Mouse (Mus musculus) MEL (cell line): ENCODE measurements at regions not wholly inside any gene's neighbourhood (a gene's known extent, or its start where the extent isn't known, plus 50 kb on each side); places are given as distances from the start of the nearest gene placed in this dataset.

Experiments used
- DNase-seq: peaks from one replicate; pipeline ENCODE4 v3.0.0; 2011; ENCODE audit warnings: low read depth, low spot score
- H3K27ac ChIP-seq: 2 replicates; pipeline ENCODE4 v1.5.1; 2012; ENCODE audit warnings: low read depth, mild to moderate bottlenecking, control low read depth, low read length, moderate library complexity; ENCODE audit not compliant: control insufficient read depth
- H3K27me3 ChIP-seq, 2 experiments: fragments of 150-350 bp in 1 of 2; sonication (generic) in 1 of 2; 2 replicates each; pipeline ENCODE4 v1.6.1; 2012; ENCODE audit warnings: low read length in 2 of 2, mild to moderate bottlenecking in 2 of 2, improper control_type of control experiment in 1 of 2, moderate library complexity in 1 of 2; ENCODE audit not compliant: insufficient read depth in 2 of 2, control insufficient read depth in 1 of 2
- H3K36me3 ChIP-seq, 2 experiments: 2 replicates each; pipeline ENCODE4 v1.6.1; 2012 to 2014; ENCODE audit warnings: low read length in 2 of 2, improper control_type of control experiment in 1 of 2, inconsistent platforms in 1 of 2, mild to moderate bottlenecking in 1 of 2; ENCODE audit not compliant: insufficient read depth in 2 of 2, control insufficient read depth in 1 of 2
- H3K4me1 ChIP-seq, 2 experiments: fragments of 150-350 bp in 1 of 2; sonication (generic) in 1 of 2; 2 replicates each; pipeline ENCODE4 v1.6.1; 2012; ENCODE audit warnings: low read length in 2 of 2, improper control_type of control experiment in 1 of 2, mild to moderate bottlenecking in 1 of 2; ENCODE audit not compliant: insufficient read depth in 2 of 2, control insufficient read depth in 1 of 2
- H3K4me3 ChIP-seq, 2 experiments: fragments of 150-350 bp in 1 of 2; sonication (generic) in 1 of 2; 2 replicates each; pipeline ENCODE4 v1.5.1; 2012; ENCODE audit warnings: low read depth in 2 of 2, low read length in 2 of 2, mild to moderate bottlenecking in 2 of 2, moderate library complexity in 2 of 2, control low read depth in 1 of 2, improper control_type of control experiment in 1 of 2; ENCODE audit not compliant: control insufficient read depth in 1 of 2, insufficient read depth in 1 of 2
- H3K79me2 ChIP-seq: 2 replicates; pipeline ENCODE4 v1.6.1; 2012; ENCODE audit warnings: mild to moderate bottlenecking, low read length, moderate library complexity; ENCODE audit not compliant: control insufficient read depth, poor library complexity, insufficient read depth
- H3K9ac ChIP-seq: 2 replicates; pipeline ENCODE4 v1.6.1; 2012; ENCODE audit warnings: low read depth, mild to moderate bottlenecking, control low read depth, low read length, moderate library complexity; ENCODE audit not compliant: control insufficient read depth, poor library complexity, severe bottlenecking
- H3K9me3 ChIP-seq: fragments of 150-350 bp; sonication (generic); replicated peaks from 2 replicates; pipeline ENCODE4 v1.6.1; 2012; ENCODE audit warnings: mild to moderate bottlenecking, low read length, improper control_type of control experiment, moderate library complexity; ENCODE audit not compliant: insufficient read depth
- CHD1 ChIP-seq: IDR thresholded peaks from 2 replicates; pipeline ENCODE4 v1.6.1; 2012; ENCODE audit warnings: low read depth, mild to moderate bottlenecking, inconsistent platforms, low read length, improper control_type of control experiment
- CHD2 ChIP-seq: IDR thresholded peaks from 2 replicates; pipeline ENCODE4 v1.6.1; 2011; ENCODE audit warnings: low read length, improper control_type of control experiment
- ELF1 ChIP-seq: IDR thresholded peaks from 2 replicates; pipeline ENCODE4 v1.6.1; 2014; ENCODE audit warnings: low read depth, mild to moderate bottlenecking, inconsistent platforms, low read length, improper control_type of control experiment, moderate library complexity
- EP300 ChIP-seq, 2 experiments: IDR thresholded peaks; 2 replicates each; pipeline ENCODE4 v1.6.1; 2011; ENCODE audit warnings: improper control_type of control experiment in 2 of 2, low read length in 2 of 2, low read depth in 1 of 2, mild to moderate bottlenecking in 1 of 2
- HCFC1 ChIP-seq: IDR thresholded peaks from 2 replicates; pipeline ENCODE4 v1.6.1; 2012; ENCODE audit warnings: low read depth, mild to moderate bottlenecking, inconsistent platforms, low read length, improper control_type of control experiment, moderate library complexity
- KAT2A ChIP-seq: conservative IDR thresholded peaks from 2 replicates; pipeline ENCODE4 v1.6.1; 2012; ENCODE audit warnings: low read depth, low read length, improper control_type of control experiment, inconsistent platforms
- MAZ ChIP-seq: IDR thresholded peaks from 2 replicates; pipeline ENCODE4 v1.6.1; 2012; ENCODE audit warnings: low read depth, mild to moderate bottlenecking, inconsistent platforms, low read length, improper control_type of control experiment
- MXI1 ChIP-seq: IDR thresholded peaks from 2 replicates; pipeline ENCODE4 v1.6.1; 2011; ENCODE audit warnings: mild to moderate bottlenecking, low read depth, low read length, improper control_type of control experiment
- MYB ChIP-seq: IDR thresholded peaks from 2 replicates; pipeline ENCODE4 v1.6.1; 2011; ENCODE audit warnings: mild to moderate bottlenecking, low read depth, low read length, improper control_type of control experiment
- MYC ChIP-seq: IDR thresholded peaks from 2 replicates; pipeline ENCODE4 v1.6.1; 2011; ENCODE audit warnings: low read depth, mild to moderate bottlenecking, low read length, improper control_type of control experiment, moderate library complexity
- NELFE ChIP-seq: IDR thresholded peaks from 2 replicates; pipeline ENCODE4 v1.6.1; 2011; ENCODE audit warnings: low read depth, low read length, improper control_type of control experiment
- RCOR1 ChIP-seq: IDR thresholded peaks from 2 replicates; pipeline ENCODE4 v1.6.1; 2012; ENCODE audit warnings: low read depth, mild to moderate bottlenecking, inconsistent platforms, low read length, improper control_type of control experiment
- TAL1 ChIP-seq: IDR thresholded peaks from 2 replicates; pipeline ENCODE4 v1.6.1; 2012; ENCODE audit warnings: mild to moderate bottlenecking, inconsistent platforms, low read length, moderate library complexity, mixed read lengths
- TBP ChIP-seq: IDR thresholded peaks from 2 replicates; pipeline ENCODE4 v1.8.0; 2011; ENCODE audit warnings: low read depth, low read length, improper control_type of control experiment
- USF2 ChIP-seq, 2 experiments: IDR thresholded peaks; 2 replicates each; pipeline ENCODE4 v1.6.1; 2011 to 2012; ENCODE audit warnings: improper control_type of control experiment in 2 of 2, low read length in 2 of 2, borderline replicate concordance in 1 of 2, inconsistent platforms in 1 of 2, low read depth in 1 of 2, mild to moderate bottlenecking in 1 of 2; ENCODE audit not compliant: insufficient read depth in 1 of 2
- ZKSCAN1 ChIP-seq: IDR thresholded peaks from 2 replicates; pipeline ENCODE4 v1.6.1; 2012; ENCODE audit warnings: low read depth, mild to moderate bottlenecking, inconsistent platforms, low read length, improper control_type of control experiment, moderate library complexity
- ZMIZ1 ChIP-seq: IDR thresholded peaks from 2 replicates; pipeline ENCODE4 v1.6.1; 2012; ENCODE audit warnings: low read depth, mild to moderate bottlenecking, inconsistent platforms, low read length, improper control_type of control experiment, moderate library complexity

DNA sequence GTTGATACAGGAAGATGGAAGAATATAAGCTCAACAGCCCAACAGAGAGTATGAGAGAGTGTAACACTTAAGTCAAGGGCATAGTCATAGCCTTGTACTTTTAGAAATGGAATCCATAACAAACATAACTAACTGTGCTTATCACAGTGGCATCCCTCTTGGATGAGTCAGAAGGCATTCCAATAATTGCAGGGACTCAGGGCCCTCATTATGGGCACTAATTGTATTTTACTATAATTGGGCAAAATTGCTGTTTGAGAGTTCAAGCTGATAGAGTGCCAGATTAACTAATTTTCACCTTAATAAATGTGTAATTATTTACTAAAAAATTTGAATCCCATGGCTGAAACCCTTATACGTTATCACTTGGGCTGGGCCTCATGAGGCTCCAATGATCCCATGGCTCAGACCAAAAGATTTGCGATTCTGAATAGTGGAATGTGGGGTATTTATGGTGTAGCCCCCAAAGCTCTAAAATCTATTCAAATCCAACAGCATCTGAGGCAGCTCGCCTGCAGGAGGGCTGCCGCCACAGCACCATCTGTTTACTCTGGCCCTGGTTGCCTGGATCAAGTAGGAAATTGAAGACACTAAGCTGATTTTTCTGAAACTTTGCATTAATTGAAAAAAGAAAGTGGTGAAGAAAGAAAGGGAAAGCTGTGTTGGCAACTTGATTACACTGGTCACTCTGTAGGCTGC, 456.7 kb downstream of the Elavl2 start (continued):
- no peak for TF ChIP-seq USF2 (IDR thresholded peaks at IDR 0.05; ENCODE audit: borderline replicate concordance in 1 of 2, insufficient read depth in 1 of 2, low read depth in 1 of 2, low read length in 2 of 2)
- TF ChIP-seq MXI1: no peak
- no peak for TF ChIP-seq MYC
- TF ChIP-seq TBP: no peak
- no peak for TF ChIP-seq TAL1
- TF ChIP-seq MYB: no peak

DNA sequence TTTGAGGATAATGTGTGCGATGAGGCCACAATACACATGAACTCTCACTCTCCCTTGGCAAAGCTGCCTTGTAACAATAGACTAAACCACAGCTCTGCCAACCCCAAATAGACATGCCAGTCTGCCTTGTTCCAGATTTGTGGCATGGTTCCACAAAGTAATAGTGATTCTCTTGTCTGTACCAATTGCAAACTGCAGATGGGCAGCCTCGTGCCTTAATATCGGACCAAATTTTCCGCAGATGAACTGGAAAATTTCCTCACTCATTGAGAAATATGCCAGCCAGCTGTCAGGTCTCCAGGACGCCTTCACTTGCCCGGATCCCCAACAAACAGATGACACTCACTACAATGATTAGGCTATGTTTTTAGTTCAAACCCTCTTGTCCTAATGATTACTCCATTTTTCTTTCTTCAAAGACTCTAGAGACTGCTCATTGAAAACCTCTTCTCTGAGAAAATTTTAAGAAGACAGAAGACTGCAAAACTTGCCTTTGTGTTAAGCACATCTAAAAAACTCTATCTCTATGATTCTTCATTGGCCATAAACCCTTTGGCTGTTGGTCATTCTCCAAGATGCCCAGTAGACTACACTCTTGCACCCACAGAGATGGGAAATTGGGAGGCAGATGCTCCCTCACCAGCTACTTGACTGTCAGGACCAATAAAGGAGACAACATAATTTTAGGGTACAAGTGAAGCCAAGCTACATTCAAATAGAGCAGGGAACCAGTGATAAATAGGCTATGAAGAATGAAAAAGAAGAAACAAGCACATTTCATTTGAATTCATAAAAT, 483.1 kb downstream of the Elavl2 start:
- Histone ChIP-seq H3K79me2 (no peaks in the 10 kb centered on the region), H3K27ac (no peak overlapping the region), H3K9me3 (no peaks in the 10 kb centered on the region), H3K9ac (no peak overlapping the region), H3K36me3 (no peaks in the 10 kb centered on the region), H3K4me1 (no peaks in the 10 kb centered on the region), H3K4me3 (no peak overlapping the region), H3K27me3 (no peaks in the 10 kb centered on the region; a peak in 1 of 4 replicates)
- no peak for DNase-seq
- no peak for TF ChIP-seq MXI1
- TF ChIP-seq ZMIZ1: no peak
- no peak for TF ChIP-seq RCOR1
- TF ChIP-seq HCFC1: no peak
- no peak for TF ChIP-seq CHD2
- TF ChIP-seq MAZ: no peak
- TF ChIP-seq NELFE: no peak
- no peak for TF ChIP-seq EP300 (IDR thresholded peaks at IDR 0.05; ENCODE audit: low read depth in 1 of 2, low read length in 2 of 2)

DNA sequence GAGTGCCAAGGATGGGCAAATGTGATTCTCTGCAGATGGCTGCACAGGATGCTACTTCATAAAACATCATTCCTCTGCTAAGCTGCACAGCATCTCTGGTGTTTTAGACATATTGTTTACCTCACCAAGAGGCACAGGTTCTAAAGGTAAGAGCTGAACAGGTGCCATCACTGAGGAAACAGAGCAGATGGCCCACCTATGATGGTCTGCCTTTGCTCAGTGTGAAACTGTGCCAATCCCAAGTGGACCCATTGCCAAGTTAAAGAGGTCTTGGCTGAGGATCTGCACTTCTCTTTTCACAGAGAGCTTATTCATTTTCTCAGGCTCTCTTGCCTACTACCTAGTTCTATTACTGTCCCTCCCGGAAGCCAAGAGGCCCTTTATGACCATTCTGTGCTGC, 494.3 kb downstream of the Elavl2 start:
- H3K27ac ChIP-seq: no peak overlapping the region
- H3K4me1 ChIP-seq: no peaks in the 10 kb centered on the region
- no peaks in the 10 kb centered on the region for H3K9me3 ChIP-seq
- no peaks in the 10 kb centered on the region for H3K36me3 ChIP-seq
- H3K4me3 ChIP-seq: no peak overlapping the region
- no peaks in the 10 kb centered on the region for H3K79me2 ChIP-seq
- no peak overlapping the region for H3K9ac ChIP-seq
- no peaks in the 10 kb centered on the region for H3K27me3 ChIP-seq
- DNase-seq: no peak
- TF ChIP-seq CHD1 (no peak), KAT2A (no peak), ZKSCAN1 (no peak), MYB (no peak), ELF1 (no peak), MXI1 (no peak), ZMIZ1 (no peak)
